Mouse (Mus musculus) ES-Bruce4 (cell line): ENCODE results near the gene Asic2. TPM values are rescaled to one million over a fixed set of nuclear protein-coding genes. Genes with fewer than 3 reads are reported as not detected.

Source experiments
- H3K27ac ChIP-seq: 2 replicates; pipeline ENCODE4 v1.5.1; 2012; ENCODE audit warnings: low read length, inconsistent platforms; ENCODE audit not compliant: insufficient read depth
- H3K27me3 ChIP-seq: 2 replicates; pipeline ENCODE4 v1.6.1; 2012; ENCODE audit warnings: mild to moderate bottlenecking, low read length, inconsistent platforms; ENCODE audit not compliant: control insufficient read depth, poor library complexity, insufficient read depth, severe bottlenecking
- H3K36me3 ChIP-seq: 2 replicates; pipeline ENCODE4 v1.6.1; 2012; ENCODE audit warnings: inconsistent platforms, mild to moderate bottlenecking, low read length, moderate library complexity; ENCODE audit not compliant: control insufficient read depth, poor library complexity, insufficient read depth, severe bottlenecking
- H3K4me1 ChIP-seq: one replicate; pipeline ENCODE4 v1.8.1; 2011; ENCODE audit warnings: low read length; ENCODE audit not compliant: control insufficient read depth, insufficient read depth
- H3K4me3 ChIP-seq: 2 replicates; pipeline ENCODE4 v1.5.1; 2011; ENCODE audit warnings: low read depth, mild to moderate bottlenecking, low read length
- H3K9ac ChIP-seq: 2 replicates; pipeline ENCODE4 v1.6.1; 2012; ENCODE audit warnings: low read depth, mild to moderate bottlenecking, inconsistent platforms; ENCODE audit not compliant: poor library complexity, severe bottlenecking
- H3K9me3 ChIP-seq: replicated peaks from 2 replicates; pipeline ENCODE4 v1.6.1; 2012; ENCODE audit warnings: mild to moderate bottlenecking, low read length, inconsistent platforms; ENCODE audit not compliant: control insufficient read depth, poor library complexity, insufficient read depth, severe bottlenecking
- CTCF ChIP-seq: IDR thresholded peaks from one replicate; pipeline ENCODE4 v1.8.1; 2011; ENCODE audit warnings: low read depth, low read length
- EP300 ChIP-seq: IDR thresholded peaks from 2 replicates; pipeline ENCODE4 v1.6.1; 2011; ENCODE audit warnings: low read depth, low read length; ENCODE audit not compliant: insufficient read depth
- POLR2A ChIP-seq: IDR thresholded peaks from one replicate; pipeline ENCODE4 v1.8.1; 2011; ENCODE audit warnings: low read length; ENCODE audit not compliant: insufficient read depth
- polyA plus RNA-seq: library from polyadenylated mRNA; stranded (reverse); fragments of >200 nt; gene quantifications from 2 replicates; pipeline ENCODE4 v1.2.4, GENCODE M21; 2011; ENCODE audit warnings: low read depth; ENCODE audit not compliant: missing spikeins, insufficient read depth, insufficient read length

Asic2 gene
- polyA plus RNA-seq, 1 experiment: not detected

DNA sequence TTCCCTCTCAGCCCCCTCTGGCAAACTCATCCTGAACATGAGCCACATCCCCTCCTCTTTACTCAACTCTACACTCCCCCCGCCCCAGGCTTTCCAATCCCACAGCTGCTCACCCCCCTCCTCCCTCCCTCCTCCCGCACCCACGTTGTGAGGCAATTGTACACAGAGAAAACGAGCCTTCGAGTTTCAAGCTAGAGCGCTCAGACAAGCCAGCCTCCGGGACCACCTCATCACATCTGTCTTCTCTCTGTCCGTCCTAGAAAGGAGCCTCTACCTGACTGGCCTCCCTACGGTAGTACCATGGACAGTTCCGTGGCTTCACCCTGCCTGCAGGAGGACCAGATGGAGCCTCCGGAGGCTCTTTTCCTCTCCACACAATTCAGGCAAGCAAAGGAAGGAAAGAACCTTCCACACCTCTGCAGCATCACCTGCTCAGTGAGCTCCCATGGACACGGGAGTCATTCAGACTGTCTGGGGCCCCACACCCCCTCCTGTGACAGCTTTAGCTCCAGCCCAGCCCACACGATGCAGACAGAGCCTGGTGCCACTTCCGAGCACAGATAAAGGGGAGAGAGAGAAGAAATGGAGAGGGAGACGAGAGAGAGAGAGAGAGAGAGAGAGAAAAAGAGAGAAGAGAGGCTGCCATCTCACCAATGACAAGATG lies 1.5 kb downstream of the Asic2 start:
- Histone ChIP-seq H3K4me3 (no peak overlapping the region), H3K4me1 (no peaks in the 10 kb centered on the region), H3K9me3 (no peaks in the 10 kb centered on the region), H3K27ac (no peak overlapping the region), H3K27me3 (no peaks in the 10 kb centered on the region; the same call in 1 of the 2 replicates), H3K36me3 (no peaks in the 10 kb centered on the region), H3K9ac (no peak overlapping the region)
- TF ChIP-seq EP300 (no peak), CTCF (no peak), POLR2A (no peak)

DNA sequence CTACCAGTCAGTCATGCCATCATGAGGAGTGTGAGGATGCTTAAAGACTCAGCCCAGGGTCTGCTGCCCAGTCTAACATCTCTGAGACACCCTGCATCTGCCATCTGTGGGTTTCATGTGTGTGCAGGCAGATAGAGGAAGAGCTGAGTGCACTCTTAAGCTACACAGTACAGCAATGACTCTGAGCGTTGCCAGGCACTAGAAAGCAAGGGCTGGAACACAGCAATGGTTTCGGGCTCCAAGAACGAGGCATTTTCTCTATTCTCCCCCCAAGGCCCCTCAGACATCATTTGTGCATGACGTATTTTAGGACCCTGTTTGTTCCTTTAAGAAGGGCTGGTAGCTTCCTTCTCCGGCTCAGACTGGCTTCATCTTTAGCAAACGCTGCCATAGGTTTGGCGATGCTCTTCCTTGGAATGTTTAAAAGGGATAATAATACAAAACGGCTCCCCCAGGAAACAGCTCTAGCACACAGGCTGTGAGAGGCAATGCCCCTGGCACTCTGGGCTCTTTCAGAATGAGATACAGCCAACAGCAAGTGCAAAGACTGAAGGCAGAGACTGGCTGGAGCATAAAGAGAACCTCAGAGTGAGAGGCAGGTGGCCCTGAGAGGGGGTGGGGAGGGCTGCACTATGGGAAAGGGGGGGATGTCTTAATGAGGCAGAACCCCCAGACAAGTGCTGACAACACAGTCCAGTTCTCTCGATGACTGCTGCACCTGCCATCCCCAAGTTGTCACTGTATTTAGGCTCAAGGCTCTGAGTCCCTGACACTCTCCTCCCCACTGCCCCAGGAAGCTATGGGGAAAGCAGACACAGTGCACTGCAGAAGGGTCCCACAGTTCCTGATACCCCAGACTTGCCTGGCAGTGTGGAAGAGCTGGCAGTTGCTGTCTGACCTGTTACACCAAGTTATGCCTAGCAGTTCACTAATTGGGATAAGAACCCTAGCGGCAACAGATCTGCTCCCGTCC lies 2.3 kb downstream of the Asic2 start:
- H3K9me3 ChIP-seq: no peaks in the 10 kb centered on the region
- no peak overlapping the region for H3K27ac ChIP-seq
- no peaks in the 10 kb centered on the region; the same call in 1 of the 2 replicates for H3K27me3 ChIP-seq
- no peaks in the 10 kb centered on the region for H3K4me1 ChIP-seq
- H3K9ac ChIP-seq: no peak overlapping the region
- H3K4me3 ChIP-seq: no peak overlapping the region
- TF ChIP-seq EP300 (no peak), CTCF (no peak), POLR2A (no peak)
- no peaks in the 10 kb centered on the region for H3K36me3 ChIP-seq

DNA sequence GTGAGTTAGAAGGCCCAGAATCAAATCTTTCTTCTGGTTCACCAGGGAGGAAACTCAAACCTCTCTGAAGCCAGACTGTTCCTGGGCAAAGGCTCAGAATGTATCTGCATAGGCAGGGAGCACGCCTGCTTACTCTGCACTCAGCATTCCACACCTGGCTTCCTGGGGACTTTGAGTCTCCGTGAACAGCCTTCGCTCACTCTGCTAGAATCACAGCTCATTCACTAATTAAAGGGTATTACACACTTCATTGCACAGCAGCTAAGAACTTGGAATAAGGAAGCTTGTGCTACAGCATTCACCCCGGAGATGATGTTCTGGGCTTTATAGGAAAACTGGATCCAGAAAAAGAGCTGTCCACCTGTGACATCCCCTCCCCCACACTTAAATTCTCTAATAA lies 3.7 kb downstream of the Asic2 start:
- Histone ChIP-seq H3K27ac (no peak overlapping the region), H3K9ac (no peak overlapping the region), H3K4me1 (no peaks in the 10 kb centered on the region), H3K4me3 (no peak overlapping the region), H3K36me3 (no peaks in the 10 kb centered on the region), H3K9me3 (no peaks in the 10 kb centered on the region), H3K27me3 (no peaks in the 10 kb centered on the region; the same call in 1 of the 2 replicates)
- no peak for TF ChIP-seq CTCF
- TF ChIP-seq EP300: no peak
- TF ChIP-seq POLR2A: no peak

DNA sequence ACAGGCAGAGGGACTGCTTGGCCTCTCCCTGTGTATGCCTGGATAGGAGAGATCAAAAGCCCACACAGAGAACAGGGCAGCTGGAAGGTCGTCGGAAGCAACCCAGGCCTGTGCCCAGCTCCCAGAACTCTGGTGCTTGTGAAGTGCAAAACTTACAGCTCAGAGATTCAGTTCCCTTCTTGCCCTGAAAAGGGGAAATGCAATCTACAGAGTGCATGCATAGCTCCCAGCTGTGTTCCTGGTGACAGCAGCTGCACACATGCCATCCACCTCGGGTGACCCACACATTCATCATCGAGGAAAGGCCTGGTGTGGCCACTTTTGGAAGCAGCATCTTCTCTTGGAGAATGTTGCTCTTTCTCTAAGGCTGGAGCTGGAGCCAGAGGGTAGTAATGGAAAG lies 13.9 kb downstream of the Asic2 start:
- Histone ChIP-seq H3K9ac (no peak overlapping the region), H3K4me1 (no peaks in the 10 kb centered on the region), H3K27ac (no peak overlapping the region), H3K36me3 (no peaks in the 10 kb centered on the region), H3K9me3 (no peaks in the 10 kb centered on the region), H3K4me3 (no peak overlapping the region), H3K27me3 (no peaks in the 10 kb centered on the region)
- TF ChIP-seq EP300: no peak
- no peak for TF ChIP-seq POLR2A
- TF ChIP-seq CTCF: no peak

DNA sequence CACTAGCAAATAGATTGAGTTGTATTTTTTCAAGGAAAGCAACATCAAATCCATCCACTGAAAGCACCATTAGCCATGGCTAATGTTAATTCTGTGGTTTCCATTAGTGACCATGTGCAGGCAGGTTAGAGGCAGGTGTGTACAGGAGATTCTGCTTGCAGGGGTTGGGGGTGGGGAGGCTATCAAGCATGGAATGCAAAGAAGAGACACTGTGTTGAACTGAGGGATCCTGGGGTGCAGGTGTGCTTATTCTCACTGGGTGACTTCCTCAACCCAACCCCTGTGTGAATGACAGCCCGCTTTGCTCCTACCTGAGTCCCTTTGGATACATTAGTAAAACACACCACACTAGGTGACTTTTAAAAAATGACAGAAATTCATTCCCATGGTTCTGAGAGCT lies 20.2 kb downstream of the Asic2 start:
- H3K9ac ChIP-seq: no peak overlapping the region
- no peak overlapping the region for H3K4me3 ChIP-seq
- no peaks in the 10 kb centered on the region for H3K27me3 ChIP-seq
- no peaks in the 10 kb centered on the region for H3K36me3 ChIP-seq
- no peak overlapping the region for H3K27ac ChIP-seq
- H3K9me3 ChIP-seq: no peaks in the 10 kb centered on the region; the same call in 1 of the 2 replicates
- no peak for TF ChIP-seq CTCF
- no peak for TF ChIP-seq EP300
- TF ChIP-seq POLR2A: no peak
- H3K4me1 ChIP-seq: no peaks in the 10 kb centered on the region

DNA sequence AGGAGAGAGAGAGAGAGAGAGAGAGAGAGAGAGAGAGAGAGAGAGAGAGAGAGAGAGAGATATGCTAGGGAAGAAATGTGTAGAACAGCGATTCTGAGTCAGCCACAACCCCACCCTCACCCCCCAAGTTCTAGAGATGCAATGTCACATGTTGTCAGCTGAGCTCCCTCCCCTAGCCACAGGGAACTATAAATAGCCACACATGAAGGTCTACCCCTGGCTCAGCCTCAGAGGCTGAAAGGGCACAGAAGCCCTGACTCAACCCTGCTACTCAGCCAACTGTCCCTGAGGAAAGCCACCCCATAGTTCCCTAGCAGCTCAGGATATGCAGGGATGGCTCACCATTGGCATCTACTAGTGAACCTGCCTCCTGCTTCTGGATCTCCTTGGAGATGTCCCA lies 26.1 kb downstream of the Asic2 start:
- no peak overlapping the region for H3K27ac ChIP-seq
- no peaks in the 10 kb centered on the region for H3K36me3 ChIP-seq
- no peaks in the 10 kb centered on the region for H3K4me1 ChIP-seq
- H3K27me3 ChIP-seq: no peaks in the 10 kb centered on the region
- H3K9ac ChIP-seq: no peak overlapping the region
- TF ChIP-seq POLR2A (no peak), EP300 (no peak), CTCF (no peak)
- H3K4me3 ChIP-seq: no peak overlapping the region
- no peaks in the 10 kb centered on the region for H3K9me3 ChIP-seq
